Mouse (Mus musculus) liver, adult 2 months (tissue): ENCODE results near the gene Tut1.

Source experiments
- CTCF ChIP-seq: fragments of 200-500 bp; IDR thresholded peaks from 2 replicates; pipeline ENCODE4 v1.5.1; 2011; ENCODE audit warnings: low read depth, low read length, control low read depth
- POLR2A ChIP-seq: fragments of 200-500 bp; IDR thresholded peaks from 2 replicates; pipeline ENCODE4 v1.6.1; 2011; ENCODE audit warnings: low read length, control low read depth; ENCODE audit not compliant: insufficient read depth; ENCODE audit errors: extremely low read depth

- TF ChIP-seq CTCF = 0 out of 2 replicates have a peak, but pooled peaks have one; percentile 13
- TF ChIP-seq POLR2A = peak; percentile 34; the same call in 1 of the 2 replicates
Observed at GRCm38 (mm10) chr19:8929224-8930088, 24.2 kb upstream of the Tut1 start, which contains the start of the genes Rom1 and Eml3.
